Mouse (Mus musculus) heart, adult 2 months (tissue): Measurements from ENCODE around the gene Gm21497. TPM values are rescaled to one million over a fixed set of nuclear protein-coding genes. Genes with fewer than 3 reads are reported as not detected.
"Not testable (repeated sequence)": the region's sequence is repeated elsewhere in the genome, so short reads cannot be mapped to it uniquely, and the experiment has no call there.

Source experiments
- DNase-seq, 2 experiments: peaks; one replicate each; pipeline ENCODE4 v3.0.0; 2021
- H3K27ac ChIP-seq: fragments of 200-600 bp; 2 replicates; pipeline ENCODE4 v1.8.1; 2022
- H3K27me3 ChIP-seq: fragments of 200-500 bp; 2 replicates; pipeline ENCODE4 v1.6.1; 2012; ENCODE audit warnings: mild to moderate bottlenecking, low read length, inconsistent platforms, mixed read lengths; ENCODE audit not compliant: control insufficient read depth, insufficient read depth
- H3K36me3 ChIP-seq: fragments of 200-500 bp; 2 replicates; pipeline ENCODE4 v1.6.1; 2012; ENCODE audit warnings: low read length, inconsistent platforms; ENCODE audit not compliant: control insufficient read depth, insufficient read depth
- H3K4me1 ChIP-seq: fragments of 200-500 bp; 2 replicates; pipeline ENCODE4 v1.6.1; 2011; ENCODE audit warnings: low read length; ENCODE audit not compliant: control insufficient read depth, insufficient read depth
- H3K4me3 ChIP-seq: fragments of 200-600 bp; 2 replicates; pipeline ENCODE4 v1.8.1; 2022
- H3K79me2 ChIP-seq: fragments of 200-500 bp; replicated peaks from 2 replicates; pipeline ENCODE4 v1.6.1; 2012; ENCODE audit warnings: mild to moderate bottlenecking, inconsistent platforms, low read length, moderate library complexity, mixed read lengths; ENCODE audit not compliant: control insufficient read depth, insufficient read depth
- H3K9ac ChIP-seq: fragments of 200-500 bp; 2 replicates; pipeline ENCODE4 v1.6.1; 2012; ENCODE audit warnings: low read depth, mild to moderate bottlenecking, control low read depth, inconsistent platforms, low read length, mixed read lengths
- WGBS: fragments of 180-500 bp; shearing (Covaris S2); methylation state at CpG from one replicate; pipeline ENCODE4 v1.1.7; 2018; 5-methylcytosine and 5-hydroxymethylcytosine counted together
- intact Hi-C: fragments of 180-260 bp; cut with DNase I; formaldehyde crosslinking; loops from one replicate; pipeline ENCODE4 v1.15.1; 2025
- long read RNA-seq: library from polyadenylated mRNA; stranded (forward); transcript quantifications from one replicate; pipeline ENCODE4 v2.0.0, GENCODE M21; 2021
- polyA plus RNA-seq: library from polyadenylated mRNA; depleted of rRNA; stranded (reverse); fragments of >200 nt; gene quantifications from 2 replicates; pipeline ENCODE4 v1.2.3, GENCODE M21; 2012; rRNA removed
- total RNA-seq, 2 experiments: library from RNA; stranded (reverse); gene quantifications; 2 replicates each; pipeline ENCODE4 v1.2.3; 2021

The Gm21497 gene
- total RNA-seq (not detected), polyA plus RNA-seq (not detected in 2 replicates)
- long read RNA-seq, result 0 reads

- H3K27me3 ChIP-seq, H3K4me3 ChIP-seq, H3K36me3 ChIP-seq, H3K27ac ChIP-seq, DNase-seq, H3K9ac ChIP-seq, H3K79me2 ChIP-seq, intact Hi-C loops, H3K4me1 ChIP-seq: not testable (repeated sequence)
- WGBS, result no CpG with 5 or more reads among the region's 5 CpGs
Measured at GRCm38 (mm10) chrY:61646446-61646845, at the start of gene Gm21497. TSS of gene Gm21497 (plus strand) at chrY:61646746.
